Mouse (Mus musculus) cortical plate, adult 2 months (tissue): ENCODE data around the gene Phldb2.

ENCODE experiments used
- CTCF ChIP-seq: fragments of 200-500 bp; IDR thresholded peaks from 2 replicates; pipeline ENCODE4 v1.5.1; 2011; ENCODE audit warnings: mild to moderate bottlenecking, control low read depth, low read length; ENCODE audit not compliant: insufficient read depth; ENCODE audit errors: extremely low read depth
- POLR2A ChIP-seq: fragments of 200-500 bp; IDR thresholded peaks from 2 replicates; pipeline ENCODE4 v1.6.1; 2011; ENCODE audit warnings: mild to moderate bottlenecking, low read length, control low read depth; ENCODE audit not compliant: insufficient read depth; ENCODE audit errors: extremely low read depth

GRCm38 (mm10) chr16:45819911-45820310, 133.5 kb downstream of the Phldb2 start:
- no peak for TF ChIP-seq POLR2A
- no peak for TF ChIP-seq CTCF
